Mouse (Mus musculus) gastrocnemius, adult 2 months (tissue): ENCODE results near the gene Rabgap1l. TPM values are rescaled to one million over a fixed set of nuclear protein-coding genes. Genes with fewer than 3 reads are reported as not detected.

ENCODE experiments used
- DNase-seq: peaks from one replicate; pipeline ENCODE4 v3.0.0; 2022
- H3K27ac ChIP-seq: fragments of 200-600 bp; 2 replicates; pipeline ENCODE4 v1.8.1; 2022; ENCODE audit warnings: mild to moderate bottlenecking
- H3K4me3 ChIP-seq: fragments of 200-600 bp; 2 replicates; pipeline ENCODE4 v1.8.1; 2022; ENCODE audit warnings: mild to moderate bottlenecking, moderate library complexity
- CTCF ChIP-seq: fragments of 200-600 bp; IDR thresholded peaks from 2 replicates; pipeline ENCODE4 v1.8.1; 2022; ENCODE audit warnings: antibody characterized with exemption, mild to moderate bottlenecking, moderate library complexity
- intact Hi-C: fragments of 180-260 bp; cut with DNase I; formaldehyde crosslinking; loops from one replicate; pipeline ENCODE4 v1.15.1; 2025
- total RNA-seq, 2 experiments: library from RNA; stranded (reverse); gene quantifications; 2 replicates each; pipeline ENCODE4 v1.2.3; 2021

Gene Rabgap1l
- total RNA-seq, 2 experiments from 2014 or later = 7.7 to 15.3 TPM

- peak; percentile 60 for DNase-seq
- TF ChIP-seq CTCF = no peak
- intact Hi-C loops = no loop called here
- 0 out of 2 replicates have a peak overlapping the region, but pooled peaks have one; percentile 35 for H3K27ac ChIP-seq
- no peak overlapping the region for H3K4me3 ChIP-seq
Measured at GRCm38 (mm10) chr1:160280603-160281002, 512.4 kb downstream of the Rabgap1l start.

GRCm38 (mm10) chr1:160277940-160278682 is 514.9 kb downstream of the Rabgap1l start:
- no peak for TF ChIP-seq CTCF
- no peak for DNase-seq
- Histone ChIP-seq H3K4me3 (no peak overlapping the region), H3K27ac (no peak overlapping the region)
- intact Hi-C loops = no loop called here

GRCm38 (mm10) chr1:160275248-160275647 is 517.8 kb downstream of the Rabgap1l start:
- H3K27ac ChIP-seq = no peak overlapping the region
- H3K4me3 ChIP-seq = no peak overlapping the region
- DNase-seq = no peak
- no peak for TF ChIP-seq CTCF
- intact Hi-C loops = no loop called here

GRCm38 (mm10) chr1:160273133-160273743 is 519.8 kb downstream of the Rabgap1l start:
- no peak overlapping the region for H3K4me3 ChIP-seq
- no peak for TF ChIP-seq CTCF
- no peak overlapping the region for H3K27ac ChIP-seq
- no peak for DNase-seq
- intact Hi-C loops = no loop called here

GRCm38 (mm10) chr1:160271282-160271967 is 521.6 kb downstream of the Rabgap1l start:
- no peak for TF ChIP-seq CTCF
- H3K4me3 ChIP-seq = no peak overlapping the region
- H3K27ac ChIP-seq = no peak overlapping the region
- DNase-seq = no peak
- intact Hi-C loops = no loop called here

- Histone ChIP-seq H3K4me3 (no peak overlapping the region), H3K27ac (no peak overlapping the region)
- DNase-seq = no peak
- intact Hi-C loops = no loop called here
- no peak for TF ChIP-seq CTCF
Measured at GRCm38 (mm10) chr1:160268322-160268721, 524.7 kb downstream of the Rabgap1l start.

- peak overlapping the region; percentile 63 for H3K27ac ChIP-seq
- intact Hi-C loops = no loop called here
- no peak overlapping the region for H3K4me3 ChIP-seq
- DNase-seq = peak; percentile 60
- no peak for TF ChIP-seq CTCF
Measured at GRCm38 (mm10) chr1:160263630-160264346, 529.2 kb downstream of the Rabgap1l start.

- H3K27ac ChIP-seq = no peak overlapping the region
- no peak overlapping the region for H3K4me3 ChIP-seq
- intact Hi-C loops = no loop called here
- no peak for DNase-seq
- TF ChIP-seq CTCF = no peak
Measured at GRCm38 (mm10) chr1:160263053-160263452, 530.0 kb downstream of the Rabgap1l start.

GRCm38 (mm10) chr1:160262415-160262814 is 530.6 kb downstream of the Rabgap1l start:
- H3K27ac ChIP-seq = no peak overlapping the region
- no peak for TF ChIP-seq CTCF

GRCm38 (mm10) chr1:160261849-160262248 is 531.2 kb downstream of the Rabgap1l start:
- DNase-seq = no peak
- H3K27ac ChIP-seq = no peak overlapping the region
- H3K4me3 ChIP-seq = no peak overlapping the region
- intact Hi-C loops = no loop called here
- no peak for TF ChIP-seq CTCF

More at GRCm38 (mm10) chr1:160262415-160262814, 530.6 kb downstream of the Rabgap1l start:
- intact Hi-C loops = no loop called here
- no peak for DNase-seq
- H3K4me3 ChIP-seq = no peak overlapping the region

GRCm38 (mm10) chr1:160260605-160261004 is 532.4 kb downstream of the Rabgap1l start:
- Histone ChIP-seq H3K4me3 (no peak overlapping the region), H3K27ac (no peak overlapping the region)
- no peak for TF ChIP-seq CTCF
- no peak for DNase-seq
- intact Hi-C loops = no loop called here

GRCm38 (mm10) chr1:160259884-160260283 is 533.1 kb downstream of the Rabgap1l start:
- intact Hi-C loops = no loop called here
- no peak for TF ChIP-seq CTCF
- H3K27ac ChIP-seq = no peak overlapping the region
- no peak for DNase-seq
- no peak overlapping the region for H3K4me3 ChIP-seq
